Mouse (Mus musculus): ENCODE results near the gene Lyl1.

- TF ChIP-seq POLR2A (IDR thresholded peaks at IDR 0.05; ENCODE audit: insufficient read length, low read depth) (no peak), MYOD1 (IDR thresholded peaks at IDR 0.05; ENCODE audit: control insufficient read depth in 1 of 3, insufficient read length in 2 of 3, low read depth in 2 of 3) (no peak), TCF3 (IDR thresholded peaks at IDR 0.05; ENCODE audit: insufficient read length, low read depth) (no peak), USF1 (IDR thresholded peaks at IDR 0.05; ENCODE audit: low read depth) (no peak), POLR2AphosphoS2 (IDR thresholded peaks at IDR 0.05; ENCODE audit: insufficient read length, low read depth) (no peak), REST (IDR thresholded peaks at IDR 0.05; ENCODE audit: insufficient read depth, insufficient read length) (no peak), CEBPB (IDR thresholded peaks at IDR 0.05; ENCODE audit: insufficient read depth, poor library complexity, severe bottlenecking) (no peak), TCF12 (IDR thresholded peaks at IDR 0.05; ENCODE audit: insufficient read depth, poor library complexity, severe bottlenecking) (no peak), MAX (IDR thresholded peaks at IDR 0.05; ENCODE audit: low read depth) (no peak), MYOG (IDR thresholded peaks at IDR 0.05; ENCODE audit: control insufficient read depth in 1 of 3, insufficient read depth in 1 of 3, insufficient read length in 2 of 3, low read depth in 2 of 3) (no peak), SRF (IDR thresholded peaks at IDR 0.05; ENCODE audit: control insufficient read depth, insufficient read length, low read depth) (no peak), E2F4 (IDR thresholded peaks at IDR 0.05; ENCODE audit: insufficient read depth) (no peak)
Observed at GRCm38 (mm10) chr8:84738266-84738665, 37.0 kb downstream of the Lyl1 start.

All from myocyte (in vitro differentiated cells).